Mouse (Mus musculus) heart, embryonic 15.5 days (tissue): ENCODE results near the gene Myo1e. TPM values are rescaled to one million over a fixed set of nuclear protein-coding genes. Genes with fewer than 3 reads are reported as not detected.

ENCODE experiments used
- ATAC-seq: fragments of 200-750 bp; cut with Nextera tagmentation; replicated peaks from 2 replicates; pipeline ENCODE4 v1.8.0; 2017; ENCODE audit warnings: low read depth, moderate TSS enrichment; ENCODE audit not compliant: insufficient number of reproducible peaks, insufficient read depth, low FRiP score
- H3K27ac ChIP-seq: fragments of 300-500 bp; sonication (generic); 2 replicates; pipeline ENCODE4 v1.5.1; 2015; ENCODE audit warnings: mild to moderate bottlenecking, inconsistent platforms
- H3K27me3 ChIP-seq: fragments of 300-500 bp; sonication (generic); 2 replicates; pipeline ENCODE4 v1.6.1; 2015; ENCODE audit warnings: inconsistent platforms
- H3K36me3 ChIP-seq: fragments of 300-500 bp; sonication (generic); 2 replicates; pipeline ENCODE4 v1.6.1; 2015; ENCODE audit warnings: mild to moderate bottlenecking, inconsistent platforms
- H3K4me1 ChIP-seq: fragments of 300-500 bp; sonication (generic); replicated peaks from 2 replicates; pipeline ENCODE4 v1.6.1; 2015; ENCODE audit warnings: inconsistent platforms
- H3K4me2 ChIP-seq: fragments of 300-500 bp; sonication (generic); 2 replicates; pipeline ENCODE4 v1.6.1; 2015; ENCODE audit warnings: inconsistent platforms, mild to moderate bottlenecking, moderate library complexity
- H3K4me3 ChIP-seq: fragments of 300-500 bp; sonication (generic); 2 replicates; pipeline ENCODE4 v1.5.1; 2015; ENCODE audit warnings: mild to moderate bottlenecking, inconsistent platforms
- H3K9ac ChIP-seq: fragments of 300-500 bp; sonication (generic); 2 replicates; pipeline ENCODE4 v1.6.1; 2015; ENCODE audit warnings: mild to moderate bottlenecking, inconsistent platforms
- H3K9me3 ChIP-seq: fragments of 300-500 bp; sonication (generic); replicated peaks from 2 replicates; pipeline ENCODE4 v1.6.1; 2016; ENCODE audit warnings: inconsistent platforms
- WGBS: fragments of 180-500 bp; shearing (Covaris S2); methylation state at CpG from one replicate; pipeline ENCODE4 v1.1.7; 2015; ENCODE audit warnings: mixed read lengths; 5-methylcytosine and 5-hydroxymethylcytosine counted together
- polyA plus RNA-seq: library from polyadenylated mRNA; unstranded; fragments of >200 nt; fragmentation: Nextera tagmentation; extraction: Ambion mirVana; gene quantifications from 2 replicates; pipeline ENCODE4 v1.2.1, GENCODE M21; 2015

Myo1e gene
- polyA plus RNA-seq, 1 experiment from 2014 or later: 11.8 TPM

DNA sequence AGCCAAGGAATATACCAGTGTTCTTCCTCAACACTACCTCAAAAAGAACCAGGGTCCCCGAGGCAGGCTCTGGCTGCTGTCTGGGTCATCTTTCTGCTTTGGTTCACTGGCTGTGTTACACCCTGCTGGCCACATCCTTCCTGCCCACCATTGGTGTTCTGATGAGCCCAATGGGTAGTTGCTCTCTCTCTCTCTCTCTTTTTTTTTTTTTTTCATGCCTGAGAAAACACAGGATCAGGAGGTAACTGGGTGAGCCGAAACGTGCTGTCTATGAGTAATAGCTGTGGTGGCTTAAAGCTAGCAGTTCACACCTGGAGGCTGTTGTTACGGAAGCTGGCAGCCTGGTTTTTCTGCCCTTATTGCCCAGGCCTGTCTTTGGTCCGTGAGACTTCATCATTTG lies 164.5 kb downstream of the Myo1e start:
- H3K9ac ChIP-seq: no peak overlapping the region
- H3K9me3 ChIP-seq: no peaks in the 10 kb centered on the region
- H3K4me3 ChIP-seq: no peak overlapping the region
- H3K4me2 ChIP-seq: no peak overlapping the region
- no peaks in the 10 kb centered on the region for H3K27me3 ChIP-seq
- 76% methylated on average over 5 of the region's 5 CpGs for WGBS
- no peak overlapping the region for H3K27ac ChIP-seq
- H3K4me1 ChIP-seq: peaks cover 8% of the 10 kb centered on the region; the same call in 1 of the 2 replicates
- no peak for ATAC-seq
- H3K36me3 ChIP-seq: peaks cover 38% of the 10 kb centered on the region

DNA sequence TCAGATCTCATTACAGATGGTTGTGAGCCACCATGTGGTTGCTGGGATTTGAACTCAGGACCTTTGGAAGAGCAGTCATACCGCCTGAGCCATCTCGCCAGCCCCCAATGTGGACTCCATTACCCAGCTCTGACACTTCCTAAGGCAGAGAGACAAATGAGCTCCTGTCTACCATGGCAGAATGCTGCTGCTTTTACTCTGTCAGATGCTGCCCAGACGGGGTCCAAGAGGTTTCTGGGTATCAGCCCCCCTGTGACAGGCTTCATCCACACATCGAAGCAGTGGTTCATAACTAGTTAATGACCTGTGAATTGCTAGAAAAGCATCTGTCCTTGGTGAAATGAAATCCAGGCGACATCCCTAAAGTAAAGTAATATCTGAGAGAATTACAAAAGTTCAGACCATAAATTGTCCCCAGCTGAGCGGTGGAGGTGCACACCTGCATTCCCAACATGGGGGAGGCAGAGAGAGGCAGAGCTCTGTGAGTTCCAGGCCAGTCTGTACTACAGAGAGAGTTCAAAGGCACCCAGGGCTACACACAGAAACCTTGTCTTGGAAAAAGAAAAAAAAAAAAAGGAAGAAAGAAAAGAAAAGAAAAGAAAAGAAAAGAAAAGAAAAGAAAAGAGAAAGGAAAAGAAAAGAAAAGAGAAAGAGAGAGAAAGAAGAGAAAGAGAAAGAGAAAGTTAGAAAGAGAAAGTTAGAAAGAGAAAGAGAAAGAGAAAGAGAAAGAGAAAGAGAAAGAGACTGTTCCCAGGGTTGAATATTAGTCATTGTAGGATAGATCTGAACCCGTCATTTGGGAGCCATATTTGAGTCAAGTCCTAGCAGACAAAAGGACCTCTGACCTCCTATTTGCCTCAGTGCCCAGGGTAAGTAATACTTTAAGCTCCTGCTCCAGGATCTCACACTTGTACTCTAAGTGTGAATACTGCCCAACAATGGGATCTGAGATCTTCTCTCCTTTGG lies 172.6 kb downstream of the Myo1e start:
- Histone ChIP-seq H3K27ac (no peak overlapping the region), H3K9ac (no peak overlapping the region), H3K27me3 (no peaks in the 10 kb centered on the region), H3K36me3 (peaks cover 43% of the 10 kb centered on the region), H3K4me3 (no peak overlapping the region), H3K4me1 (no peaks in the 10 kb centered on the region), H3K4me2 (no peak overlapping the region), H3K9me3 (no peaks in the 10 kb centered on the region)
- ATAC-seq: no peak
- WGBS: 83% methylated on average over 7 of the region's 7 CpGs

DNA sequence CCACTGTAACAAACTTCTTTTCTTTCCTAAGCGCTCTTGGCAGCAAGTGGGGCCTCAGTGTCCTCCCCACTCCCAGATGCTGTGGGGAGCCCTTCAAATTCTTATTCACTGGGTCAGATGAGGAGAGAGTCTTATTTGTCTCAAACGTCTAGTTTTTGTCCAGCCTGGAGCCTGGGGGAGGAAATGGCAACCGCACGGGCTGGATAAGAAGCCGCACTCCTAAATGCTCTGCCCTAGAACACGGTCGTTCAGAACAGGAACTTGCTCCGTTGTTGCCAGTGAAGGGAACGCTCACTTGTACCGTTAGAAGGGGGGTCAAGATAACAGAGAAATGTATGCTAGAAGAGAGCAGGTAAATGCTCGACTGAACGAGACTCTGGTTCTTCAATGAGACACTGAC lies 174.9 kb downstream of the Myo1e start:
- no peaks in the 10 kb centered on the region for H3K4me1 ChIP-seq
- H3K9me3 ChIP-seq: no peaks in the 10 kb centered on the region
- no peak overlapping the region for H3K9ac ChIP-seq
- no peak overlapping the region for H3K4me2 ChIP-seq
- H3K27me3 ChIP-seq: no peaks in the 10 kb centered on the region
- no peak overlapping the region for H3K27ac ChIP-seq
- WGBS: 61% methylated on average over 12 of the region's 12 CpGs
- H3K36me3 ChIP-seq: peaks cover 35% of the 10 kb centered on the region
- H3K4me3 ChIP-seq: no peak overlapping the region
- no peak for ATAC-seq

DNA sequence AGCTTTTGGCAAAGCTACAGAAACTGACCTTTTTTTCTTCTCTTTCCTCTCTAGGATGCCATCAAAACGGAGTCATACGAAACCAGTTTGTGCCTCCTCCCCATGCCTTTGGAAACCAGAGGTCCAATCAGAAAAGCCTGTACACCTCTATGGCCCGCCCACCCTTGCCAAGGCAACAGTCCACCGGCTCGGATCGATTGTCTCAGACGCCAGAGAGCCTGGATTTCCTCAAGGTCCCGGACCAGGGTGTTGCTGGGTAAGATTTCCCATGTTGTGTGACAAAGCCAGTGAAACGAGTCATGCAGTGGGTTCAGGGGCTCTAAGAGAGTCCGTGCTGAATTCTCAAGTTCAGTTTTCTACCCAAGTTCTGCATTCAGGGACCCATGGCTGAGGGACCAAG lies 176.6 kb downstream of the Myo1e start:
- no peak overlapping the region for H3K27ac ChIP-seq

DNA sequence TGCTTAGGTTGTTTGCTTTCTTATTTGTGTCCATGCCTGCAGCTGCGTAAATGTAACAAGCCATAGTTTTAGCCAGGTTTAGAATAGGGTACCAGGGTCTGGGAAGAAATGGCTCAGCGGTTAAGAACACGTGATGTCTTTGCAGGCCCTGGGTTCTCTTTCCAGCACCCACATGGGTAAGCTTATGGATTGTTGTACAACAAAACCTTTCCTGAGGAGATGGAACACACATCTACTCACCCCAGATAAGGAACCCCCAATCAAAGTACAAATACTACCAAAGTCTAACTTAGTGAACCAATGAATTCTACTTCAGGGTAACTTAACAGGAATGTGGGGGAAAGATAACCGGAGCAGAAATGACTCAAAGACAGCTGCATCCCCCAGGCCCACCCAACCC lies 177.3 kb downstream of the Myo1e start:
- no peak overlapping the region for H3K27ac ChIP-seq
- ATAC-seq: no peak
- no peak overlapping the region for H3K4me2 ChIP-seq
- WGBS: 89% methylated on average over 4 of the region's 4 CpGs
- H3K36me3 ChIP-seq: peaks cover 18% of the 10 kb centered on the region; the same call in 1 of the 2 replicates
- H3K4me1 ChIP-seq: peaks cover 2% of the 10 kb centered on the region
- no peak overlapping the region for H3K4me3 ChIP-seq
- no peak overlapping the region for H3K9ac ChIP-seq
- H3K9me3 ChIP-seq: no peaks in the 10 kb centered on the region
- no peaks in the 10 kb centered on the region for H3K27me3 ChIP-seq

More for the DNA sequence above, 176.6 kb downstream of the Myo1e start:
- no peaks in the 10 kb centered on the region for H3K27me3 ChIP-seq
- H3K4me1 ChIP-seq: no peaks in the 10 kb centered on the region
- no peak for ATAC-seq
- no peak overlapping the region for H3K4me3 ChIP-seq
- H3K36me3 ChIP-seq: peaks cover 20% of the 10 kb centered on the region; the same call in 1 of the 2 replicates
- H3K9ac ChIP-seq: no peak overlapping the region
- H3K4me2 ChIP-seq: no peak overlapping the region
- WGBS: 70% methylated on average over 10 of the region's 10 CpGs
- H3K9me3 ChIP-seq: no peaks in the 10 kb centered on the region

DNA sequence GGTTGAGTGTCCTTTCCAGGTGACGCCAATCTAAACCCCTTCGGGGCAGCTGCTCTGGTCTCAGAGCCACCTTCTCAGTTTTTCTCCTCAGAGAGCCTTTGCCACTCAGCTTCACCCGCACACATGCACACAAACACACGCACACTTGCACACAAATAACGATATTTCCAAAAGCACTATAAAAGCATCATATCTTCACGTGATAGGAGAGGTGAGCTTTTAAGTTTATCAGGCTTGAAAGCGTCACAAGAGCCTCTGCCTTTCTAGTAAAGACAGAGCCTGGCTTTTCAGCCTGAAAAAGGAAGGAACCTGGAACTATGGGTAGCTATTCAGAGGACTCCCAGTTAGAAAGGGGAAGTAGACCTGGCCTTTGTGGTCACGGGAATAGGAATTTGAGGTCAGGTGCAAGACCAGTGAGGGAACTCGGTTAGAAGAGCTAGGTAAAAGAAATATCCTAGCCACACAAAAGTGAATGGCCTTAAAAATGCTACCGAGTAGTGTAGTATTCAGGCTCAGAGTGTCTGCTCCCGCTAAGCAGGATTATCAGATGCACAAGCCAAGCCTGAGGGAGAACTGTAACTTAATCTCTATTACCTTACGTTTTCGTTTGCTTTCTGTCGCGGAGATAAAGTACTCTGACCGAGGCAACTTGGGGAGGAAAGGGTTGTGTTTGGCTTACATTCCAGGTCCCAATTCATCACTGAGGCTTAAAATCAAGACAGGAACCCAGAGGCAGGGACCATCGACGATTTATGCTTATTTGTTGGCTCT lies 178.0 kb downstream of the Myo1e start:
- no peak for ATAC-seq
- Histone ChIP-seq H3K4me3 (no peak overlapping the region), H3K27me3 (no peaks in the 10 kb centered on the region), H3K36me3 (peaks cover 18% of the 10 kb centered on the region; the same call in 1 of the 2 replicates), H3K4me2 (no peak overlapping the region), H3K9ac (no peak overlapping the region), H3K4me1 (peaks cover 6% of the 10 kb centered on the region), H3K27ac (no peak overlapping the region), H3K9me3 (no peaks in the 10 kb centered on the region)
- 73% methylated on average over 18 of the region's 18 CpGs for WGBS

DNA sequence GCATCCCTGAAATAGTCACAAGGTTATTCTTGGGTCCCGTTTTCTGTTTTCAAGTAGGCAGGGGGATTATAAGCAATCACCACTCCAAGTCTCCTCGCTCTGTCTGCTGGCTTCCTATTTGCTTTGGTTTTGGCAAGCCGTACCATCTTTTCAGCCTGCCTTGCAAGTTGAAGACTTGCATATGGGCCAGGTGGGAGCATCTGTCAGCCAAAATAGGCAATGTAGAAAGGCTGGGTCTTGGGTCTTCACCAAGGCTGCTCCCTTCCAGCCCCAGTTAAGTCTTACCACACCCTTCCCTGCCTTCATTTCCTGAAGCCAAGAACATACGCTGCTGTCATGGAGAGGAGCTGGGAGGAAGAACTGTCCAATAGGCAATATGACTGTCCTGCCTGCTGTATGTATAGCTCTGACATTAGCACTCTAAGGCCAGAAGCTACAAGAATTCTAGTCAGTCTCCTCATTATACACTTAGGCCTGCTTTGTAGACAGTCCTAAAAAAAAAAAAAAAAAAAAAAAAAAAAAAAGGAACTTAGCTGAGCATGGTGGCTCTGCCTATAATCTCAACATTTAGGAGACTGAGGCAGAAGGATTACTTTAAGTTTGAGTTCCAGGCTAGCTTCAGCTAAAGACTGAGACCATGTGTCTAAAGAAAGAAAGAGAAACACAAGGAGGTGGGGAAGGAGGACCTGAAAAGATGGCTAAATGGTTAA lies 180.4 kb downstream of the Myo1e start:
- no peak for ATAC-seq
- WGBS: 84% methylated on average over 4 of the region's 4 CpGs

DNA sequence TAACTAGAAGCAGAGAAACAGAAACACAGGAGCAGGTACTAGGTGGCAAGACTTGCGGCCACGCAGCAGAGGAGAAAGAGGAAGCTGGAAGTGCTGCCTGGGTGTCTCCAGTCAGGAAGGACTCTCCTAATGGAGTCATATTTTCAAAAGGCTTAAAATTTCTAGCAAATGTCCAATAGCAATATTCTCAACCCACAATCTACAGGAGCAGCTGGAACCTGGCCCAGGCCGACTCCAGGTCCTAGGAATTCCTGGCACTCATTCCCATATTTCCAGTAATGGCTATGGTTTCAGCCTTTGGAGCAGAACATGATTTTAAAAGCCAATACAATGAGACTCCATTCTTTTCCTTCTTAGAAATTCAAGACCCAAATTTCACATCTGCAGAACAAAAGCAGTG lies 182.4 kb downstream of the Myo1e start:
- H3K27me3 ChIP-seq: no peaks in the 10 kb centered on the region
- no peak overlapping the region for H3K9ac ChIP-seq
- H3K4me3 ChIP-seq: no peak overlapping the region
- no peak for ATAC-seq
- H3K36me3 ChIP-seq: peaks cover 6% of the 10 kb centered on the region; the same call in 1 of the 2 replicates
- peaks cover 6% of the 10 kb centered on the region for H3K4me1 ChIP-seq
- no peak overlapping the region for H3K4me2 ChIP-seq
- H3K9me3 ChIP-seq: no peaks in the 10 kb centered on the region
- 63% methylated on average over 3 of the region's 3 CpGs for WGBS
- no peak overlapping the region for H3K27ac ChIP-seq

More for the DNA sequence above, 180.4 kb downstream of the Myo1e start:
- H3K36me3 ChIP-seq: peaks cover 15% of the 10 kb centered on the region; the same call in 1 of the 2 replicates
- H3K4me1 ChIP-seq: peaks cover 6% of the 10 kb centered on the region
- no peak overlapping the region for H3K9ac ChIP-seq
- H3K4me3 ChIP-seq: no peak overlapping the region
- H3K27ac ChIP-seq: no peak overlapping the region
- H3K9me3 ChIP-seq: no peaks in the 10 kb centered on the region
- no peaks in the 10 kb centered on the region for H3K27me3 ChIP-seq
- no peak overlapping the region for H3K4me2 ChIP-seq

DNA sequence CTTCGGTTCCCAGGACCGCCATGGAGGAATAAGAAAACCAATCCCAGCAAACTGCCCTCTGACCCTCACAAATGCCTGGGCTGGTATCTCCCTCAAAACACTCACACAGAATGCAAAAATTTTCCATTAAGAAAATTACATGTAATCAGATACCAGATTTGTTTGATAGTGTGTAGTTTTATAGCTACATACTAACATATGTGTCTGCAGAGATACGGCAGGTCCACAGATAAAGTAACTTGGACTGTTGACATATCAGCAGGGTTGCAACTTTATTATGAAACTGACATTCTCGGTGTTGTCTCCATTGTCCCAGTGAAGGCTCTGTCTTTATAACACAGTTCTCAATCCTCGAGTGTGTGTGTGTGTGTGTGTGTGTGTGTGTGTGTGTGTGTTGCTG lies 183.9 kb downstream of the Myo1e start:
- Histone ChIP-seq H3K4me2 (no peak overlapping the region), H3K27me3 (no peaks in the 10 kb centered on the region), H3K9me3 (no peaks in the 10 kb centered on the region), H3K4me1 (peaks cover 6% of the 10 kb centered on the region), H3K27ac (no peak overlapping the region), H3K4me3 (no peak overlapping the region), H3K9ac (no peak overlapping the region), H3K36me3 (peaks cover 4% of the 10 kb centered on the region; the same call in 1 of the 2 replicates)
- ATAC-seq: no peak
- 88% methylated on average over 5 of the region's 5 CpGs for WGBS

DNA sequence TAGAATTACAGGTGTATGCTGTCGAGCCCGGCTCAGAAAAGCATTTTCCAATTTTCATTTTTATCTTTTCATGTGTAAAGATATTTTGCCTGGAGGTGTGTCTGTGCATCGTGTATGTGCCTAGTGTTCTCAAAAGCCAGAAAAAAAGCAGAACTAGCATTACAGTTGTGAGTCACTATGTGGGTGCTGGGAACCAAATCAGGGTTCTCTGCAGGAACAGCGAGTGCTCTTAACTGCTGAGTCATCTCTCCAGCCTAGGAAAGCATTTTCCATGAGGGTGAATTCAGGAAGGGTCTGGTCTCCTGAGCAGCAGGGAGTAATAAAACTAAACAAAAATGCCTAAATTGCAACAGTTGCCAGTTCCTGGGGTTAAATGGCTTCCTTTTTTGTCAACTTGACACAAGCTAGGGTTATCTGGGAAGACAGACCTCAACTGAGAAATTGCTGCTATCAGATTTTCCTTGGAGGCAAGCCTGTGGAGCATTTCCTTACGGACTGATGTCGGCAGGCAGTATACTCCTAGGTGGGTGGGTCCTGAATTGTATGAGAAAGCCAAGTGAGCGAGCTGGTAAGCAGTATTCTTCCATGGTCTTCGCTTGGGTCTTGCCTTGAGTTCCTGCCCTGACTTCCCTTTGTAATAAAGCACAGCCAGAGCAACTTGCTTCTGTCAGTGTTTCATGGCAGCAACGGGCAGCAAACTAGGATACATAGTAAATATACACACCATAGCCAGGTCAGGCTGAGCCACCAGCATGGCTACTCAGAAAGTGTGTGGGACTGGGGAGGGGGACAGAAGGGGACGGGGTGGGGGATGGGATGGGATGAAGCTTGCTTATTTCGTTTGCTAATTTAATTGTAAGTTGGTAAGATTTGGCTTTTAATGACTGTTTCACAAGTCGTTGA lies 184.8 kb downstream of the Myo1e start:
- 66% methylated on average over 12 of the region's 12 CpGs for WGBS

More for the DNA sequence above, 184.8 kb downstream of the Myo1e start:
- Histone ChIP-seq H3K27me3 (no peaks in the 10 kb centered on the region), H3K9me3 (no peaks in the 10 kb centered on the region), H3K27ac (no peak overlapping the region), H3K4me3 (no peak overlapping the region), H3K36me3 (peaks cover 12% of the 10 kb centered on the region; the same call in 1 of the 2 replicates), H3K4me1 (peaks cover 6% of the 10 kb centered on the region), H3K4me2 (no peak overlapping the region), H3K9ac (no peak overlapping the region)
- no peak for ATAC-seq
